Mouse (Mus musculus) B cell, adult 62 days (primary cell): ENCODE data around the gene Zscan2. TPM values are rescaled to one million over a fixed set of nuclear protein-coding genes. Genes with fewer than 3 reads are reported as not detected.

Experiments used
- total RNA-seq: library from RNA; stranded (reverse); gene quantifications from 4 replicates; pipeline ENCODE4 v1.2.4, GENCODE M21; 2023

The Zscan2 gene
- total RNA-seq: 5.4 to 9.0 TPM (median 6.5 TPM) in 4 replicates

DNA sequence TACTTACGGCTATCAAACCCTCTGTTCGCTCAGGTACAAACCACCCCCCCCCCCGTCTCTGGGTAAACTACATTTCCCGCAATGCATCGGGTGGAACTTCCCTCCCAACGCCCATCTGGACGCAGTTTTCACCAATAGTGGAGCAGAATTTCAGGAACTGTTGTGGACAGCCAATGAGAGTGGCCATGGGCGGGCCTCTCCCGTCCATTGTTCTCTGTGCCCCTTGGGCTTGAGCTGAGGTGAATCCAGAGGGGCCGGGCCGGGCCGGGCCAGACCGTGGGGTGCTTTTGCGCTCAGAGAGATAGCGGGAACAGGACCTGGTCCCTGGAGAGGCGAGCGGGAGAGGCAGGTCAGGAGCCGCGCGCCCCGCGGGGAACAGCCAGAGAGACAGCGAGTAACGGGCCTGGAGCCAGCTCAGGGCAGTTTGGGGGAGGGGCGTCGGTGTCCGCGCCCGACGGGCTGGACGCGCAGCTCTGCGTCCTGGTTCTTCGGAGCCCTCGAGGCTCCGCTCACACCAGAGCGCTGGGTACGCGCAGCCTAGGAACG is at the start of gene Zscan2:
Zscan2 (plus strand) TSS at position 192 of the 546 bp plus-strand sequence.

DNA sequence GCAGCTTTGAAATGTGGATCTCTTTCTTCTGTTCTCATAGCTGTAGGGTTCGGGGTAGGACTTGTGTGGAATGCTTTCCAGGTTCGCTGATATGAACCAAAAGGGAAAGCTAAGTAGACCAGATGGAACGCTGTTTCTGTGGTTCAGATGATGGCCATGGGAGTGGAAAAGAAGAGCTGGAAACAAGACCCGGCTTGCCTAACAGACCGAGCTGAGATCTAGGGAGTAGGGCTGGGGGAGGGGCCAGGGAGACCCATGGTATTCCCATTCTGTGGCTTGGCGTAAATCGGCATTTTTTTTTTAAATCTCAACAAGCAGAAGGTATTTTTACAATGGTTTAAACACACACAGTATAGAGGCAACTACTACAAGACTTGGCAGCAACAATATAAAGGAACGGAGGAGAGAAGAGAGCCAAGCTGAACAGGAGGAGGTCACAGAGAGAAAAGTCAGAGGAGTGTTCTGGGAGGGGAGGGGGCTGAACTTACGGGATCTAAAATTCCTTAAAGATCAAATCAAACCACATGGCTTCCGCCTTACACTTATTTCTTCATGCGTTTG is 34.8 kb upstream of the Zscan2 start, which contains the start of gene Iqgap1:
Iqgap1 (minus strand) TSS at position 132 of the 561 bp plus-strand sequence.

DNA sequence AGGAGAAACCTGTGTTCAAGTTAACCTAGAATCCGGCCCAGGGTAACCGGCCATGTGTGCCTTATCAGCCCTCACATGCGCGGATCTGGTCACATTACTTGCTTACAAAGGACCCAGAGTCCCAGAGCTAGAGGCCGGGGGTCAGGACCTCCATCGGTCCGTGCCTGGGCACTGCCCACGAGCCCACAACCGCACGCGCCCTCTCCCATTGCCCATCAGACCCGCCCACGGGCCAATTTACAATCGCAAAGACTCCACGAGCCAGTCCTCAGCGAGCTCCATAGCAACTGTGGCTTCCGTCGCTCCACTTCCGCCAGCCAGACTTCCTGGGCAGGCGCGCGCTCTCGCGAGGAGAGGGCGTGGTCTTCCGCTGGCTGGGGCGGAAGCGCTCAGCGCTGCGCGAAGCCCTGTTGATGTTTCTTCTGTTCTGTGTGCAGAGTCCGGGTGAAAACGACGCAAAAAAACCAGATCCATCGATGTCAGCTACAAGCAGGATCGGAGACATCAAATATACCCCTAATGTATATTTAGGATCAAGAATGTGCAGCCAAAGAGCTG is 40.3 kb downstream of the Zscan2 start, which contains the start of gene Wdr73:
Wdr73 (minus strand) TSS at position 326 of the 558 bp plus-strand sequence.

DNA sequence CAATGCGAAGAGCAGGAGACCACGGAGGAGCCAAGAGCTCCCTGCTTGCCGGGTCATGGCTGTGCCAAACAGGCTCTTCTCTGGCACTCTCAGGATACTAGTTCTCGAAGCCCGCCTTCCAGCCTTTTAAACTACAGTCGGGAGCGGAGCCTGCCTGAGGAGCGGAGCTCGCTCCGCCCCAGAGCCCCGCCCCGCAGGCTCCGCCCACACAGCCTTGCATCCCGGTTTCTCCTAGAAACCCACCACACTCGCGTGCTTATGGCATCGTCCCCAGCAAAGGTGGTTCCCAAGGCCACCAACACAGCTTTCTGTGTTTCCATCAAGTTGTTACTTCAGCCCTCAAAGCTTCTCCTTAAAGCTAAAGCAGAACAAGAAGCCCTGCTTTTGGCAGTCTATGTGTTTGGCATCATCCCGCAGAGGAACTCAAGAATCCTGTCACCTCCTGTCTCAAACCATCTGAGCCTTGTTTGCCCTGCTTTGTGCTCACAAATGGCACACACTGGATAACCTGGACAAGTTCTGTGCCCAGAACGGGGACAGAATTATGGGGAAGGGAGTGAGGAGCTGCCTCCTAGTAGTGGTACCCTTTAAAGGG is 44.3 kb downstream of the Zscan2 start, which contains the start of gene Nmb:
Nmb (minus strand) TSS at position 156 of the 595 bp plus-strand sequence.

Other genes with a start within 250 kb of the Zscan2 start
- 36.2 to 44.9 TPM (median 39.0 TPM) in 4 replicates for gene Crtc3, start 172.0 kb upstream of the Zscan2 start, total RNA-seq
- 506 to 531 TPM (median 513 TPM) in 4 replicates for gene Iqgap1, start 34.9 kb upstream of the Zscan2 start, total RNA-seq
- gene Wdr73, start 40.3 kb downstream of the Zscan2 start, total RNA-seq: 13.5 to 27.1 TPM (median 16.9 TPM) in 4 replicates
- gene Nmb, start 44.2 kb downstream of the Zscan2 start, total RNA-seq: 11.8 to 17.5 TPM (median 13.8 TPM) in 4 replicates
- gene Sec11a, start 86.9 kb downstream of the Zscan2 start, total RNA-seq: 84.9 to 101 TPM (median 90.3 TPM) in 4 replicates
- gene Zfp592, start 132.8 kb downstream of the Zscan2 start, total RNA-seq: 103 to 125 TPM (median 112 TPM) in 4 replicates
- 0.36 to 0.52 TPM (median 0.46 TPM) in 4 replicates for gene Alpk3, start 196.7 kb downstream of the Zscan2 start, total RNA-seq